Mouse (Mus musculus) gastrocnemius, adult 8-10 months (tissue): ENCODE data around the gene Carm1. TPM values are rescaled to one million over a fixed set of nuclear protein-coding genes. Genes with fewer than 3 reads are reported as not detected.
"Not testable (repeated sequence)": the region's sequence is repeated elsewhere in the genome, so short reads cannot be mapped to it uniquely, and the experiment has no call there.

ENCODE experiments used
- DNase-seq, 2 experiments: peaks; one replicate each; pipeline ENCODE4 v3.0.0; 2022; ENCODE audit warnings: low spot score in 2 of 2
- total RNA-seq, 4 experiments: library from RNA; stranded (reverse); gene quantifications; 2 replicates each; pipeline ENCODE4 v1.2.4; 2022

Carm1 gene
- total RNA-seq, 4 experiments from 2014 or later, result 52.5 to 65.9 (median 55.2) TPM

DNA sequence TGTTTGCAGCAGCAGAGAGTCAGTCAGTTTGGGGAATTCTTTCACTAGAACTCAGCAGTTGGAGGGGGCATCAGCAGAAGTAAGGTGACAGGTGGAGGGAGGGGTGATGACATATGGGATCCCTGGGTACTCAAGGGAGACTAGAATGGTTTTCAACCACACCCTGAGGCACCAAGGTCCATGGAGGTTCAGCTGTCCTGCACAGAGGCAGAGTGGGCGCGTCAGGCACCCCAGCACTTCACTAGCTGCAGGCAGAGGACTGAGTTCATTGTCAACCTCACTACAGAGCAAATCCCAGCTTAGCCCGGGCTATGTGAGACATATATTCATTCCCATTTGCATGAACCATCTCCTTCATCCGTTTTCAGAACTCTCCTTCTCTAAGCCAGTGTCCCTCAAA, 9.7 kb upstream of the Carm1 start:
- DNase-seq, result no peak

- no peak for DNase-seq
Measured at GRCm38 (mm10) chr9:21539981-21540753, 6.5 kb upstream of the Carm1 start.

- DNase-seq, result not testable (repeated sequence)
Measured at GRCm38 (mm10) chr9:21542001-21542400, 4.7 kb upstream of the Carm1 start.

DNA sequence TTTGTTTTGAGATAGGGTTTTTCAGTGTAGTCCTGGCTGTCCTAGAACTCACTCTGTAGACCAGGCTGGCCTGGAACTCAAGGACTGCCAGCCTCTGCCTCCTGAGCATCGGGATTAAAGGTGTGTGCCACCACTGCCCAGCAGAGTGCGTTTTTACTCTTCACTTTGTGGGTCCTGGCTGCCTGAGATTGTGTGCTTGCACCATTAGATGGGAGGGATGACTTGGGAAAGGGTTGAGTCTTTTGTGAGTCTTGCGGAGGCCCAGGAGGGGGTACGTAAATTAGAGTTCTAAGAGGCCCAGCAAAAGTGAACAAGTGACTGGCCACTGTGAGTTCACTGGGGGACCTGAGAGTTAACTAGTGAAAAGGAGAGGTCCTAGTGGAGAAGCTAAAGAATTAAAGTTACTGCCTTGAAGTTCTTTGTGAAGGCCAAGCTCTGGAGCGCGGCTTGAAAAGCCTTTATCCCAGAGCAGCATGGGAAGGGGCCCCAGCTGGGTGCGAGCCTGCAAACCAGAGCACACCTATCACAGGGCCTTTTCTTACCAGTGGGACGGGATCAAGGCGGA, 1.3 kb upstream of the Carm1 start:
- no peak for DNase-seq

GRCm38 (mm10) chr9:21545916-21546788, 542 bp upstream of the Carm1 start:
- DNase-seq, result peak; percentile 99

GRCm38 (mm10) chr9:21547075-21547941, 614 bp downstream of the Carm1 start:
- peak in 1 of 2 experiments; percentile 47 for DNase-seq

GRCm38 (mm10) chr9:21551049-21551448, 4.4 kb downstream of the Carm1 start:
- no peak for DNase-seq

GRCm38 (mm10) chr9:21553607-21554273, 7.0 kb downstream of the Carm1 start:
- no peak for DNase-seq

GRCm38 (mm10) chr9:21555198-21555742, 8.6 kb downstream of the Carm1 start:
- no peak for DNase-seq

DNA sequence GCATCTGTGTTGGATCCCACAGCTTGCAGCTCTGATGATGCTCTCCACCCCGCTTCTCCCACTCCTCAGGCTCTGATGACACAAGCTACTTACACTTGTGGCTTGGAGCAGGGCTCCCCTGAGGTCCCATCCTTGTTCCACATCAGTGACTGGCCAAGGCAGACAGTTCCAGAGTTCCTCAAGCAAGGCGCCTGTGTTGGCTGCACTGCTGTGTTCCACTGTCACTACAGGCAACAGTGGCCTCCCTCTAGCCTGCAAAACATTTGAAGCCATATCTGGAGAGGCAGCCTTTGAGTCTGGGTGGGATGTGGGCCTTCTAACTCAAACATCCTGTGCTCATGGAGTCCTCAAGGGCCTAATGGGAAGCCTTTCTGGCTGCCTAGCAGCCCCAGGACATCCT, 10.3 kb downstream of the Carm1 start:
- DNase-seq, result no peak

DNA sequence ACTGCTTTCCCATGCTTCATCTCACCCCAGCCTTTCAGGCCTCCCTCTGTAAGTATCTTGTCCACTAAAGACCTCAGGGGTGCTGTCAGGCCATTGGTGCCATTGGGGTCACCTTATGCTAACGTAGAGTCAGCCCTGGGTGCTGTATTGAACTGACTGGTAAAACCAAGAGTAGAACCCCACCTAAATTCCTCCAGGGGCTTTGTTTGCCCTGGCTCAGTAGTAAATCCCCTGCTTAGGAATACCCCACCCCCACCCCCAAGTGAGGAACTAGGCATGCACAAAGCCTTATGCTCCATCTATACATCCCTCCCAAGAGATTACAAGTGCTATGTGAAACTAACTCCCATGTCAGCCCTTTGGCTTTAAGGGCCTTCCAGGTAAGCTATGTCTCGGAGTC, 10.9 kb downstream of the Carm1 start:
- no peak for DNase-seq

- DNase-seq, result no peak
Measured at GRCm38 (mm10) chr9:21558366-21558765, 11.7 kb downstream of the Carm1 start.

DNA sequence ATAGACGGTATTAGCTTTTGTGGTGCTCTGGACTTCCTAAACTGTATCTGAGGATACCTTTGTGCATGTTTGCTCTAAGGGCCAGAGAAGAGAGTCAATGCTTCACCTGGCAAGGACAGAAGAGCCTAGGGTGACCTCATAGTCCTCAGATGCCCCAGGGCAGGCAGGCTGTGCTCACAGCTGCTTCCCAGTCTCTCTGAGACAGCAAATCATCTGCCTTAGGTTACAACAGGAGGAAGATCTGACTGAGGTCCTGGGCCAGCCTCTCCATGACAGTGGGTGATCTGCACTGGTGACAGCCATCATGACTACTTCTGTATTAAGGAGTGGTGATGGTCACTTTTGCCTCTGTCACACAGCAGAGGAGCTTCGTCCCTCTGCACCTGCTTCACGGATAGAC, 12.5 kb downstream of the Carm1 start:
- DNase-seq, result no peak

GRCm38 (mm10) chr9:21564420-21564819, 17.7 kb downstream of the Carm1 start:
- DNase-seq, result no peak

DNA sequence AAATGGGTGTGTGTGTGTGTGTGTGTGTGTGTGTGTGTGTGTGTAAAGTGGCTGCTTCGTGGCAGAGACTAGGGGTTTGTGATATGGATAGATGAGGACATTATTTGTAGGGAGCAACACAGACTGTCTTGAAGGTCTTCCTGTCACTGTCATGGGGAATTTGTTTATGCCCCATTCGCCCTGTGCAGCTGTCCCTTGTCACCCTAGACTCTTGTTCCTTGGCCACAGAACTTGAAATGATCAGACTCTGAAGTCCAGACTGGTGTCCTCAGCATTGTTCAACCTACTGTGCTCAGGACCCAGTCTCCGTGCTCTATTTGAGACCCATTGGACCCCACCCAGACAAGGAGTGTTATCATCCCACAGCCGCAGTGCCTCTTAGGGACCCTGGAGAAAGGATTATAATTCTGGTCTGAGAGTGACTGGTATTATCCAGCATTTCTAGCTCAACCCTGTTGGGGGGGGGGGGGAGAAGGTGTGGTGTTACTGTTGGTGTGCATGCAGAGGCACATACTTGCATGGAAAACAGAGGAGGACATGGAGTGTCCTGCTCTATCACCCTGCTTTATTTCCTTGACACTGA, 18.4 kb downstream of the Carm1 start:
- DNase-seq, result no peak

DNA sequence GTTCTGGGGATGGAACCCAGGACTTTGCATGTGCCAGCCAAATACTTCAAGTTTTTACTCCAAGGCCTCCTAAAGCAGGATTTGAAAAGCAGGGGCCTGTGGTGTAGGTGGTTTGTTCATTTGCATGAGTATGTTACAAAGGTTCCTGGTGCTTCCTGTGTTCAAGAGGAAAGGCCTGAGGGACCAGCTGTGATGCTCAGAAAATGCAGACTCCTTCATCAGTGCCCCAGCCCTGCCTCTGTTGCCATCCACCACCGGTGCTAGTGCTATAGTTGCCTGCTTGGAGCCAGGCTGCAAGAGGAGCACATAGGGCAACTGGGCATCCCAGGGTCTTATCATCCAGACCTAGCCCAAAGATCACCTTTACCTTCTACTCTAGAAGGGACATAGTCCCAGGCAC, 19.8 kb downstream of the Carm1 start:
- DNase-seq, result no peak

GRCm38 (mm10) chr9:21567051-21567450, 20.4 kb downstream of the Carm1 start:
- no peak for DNase-seq

GRCm38 (mm10) chr9:21568657-21569255, 22.1 kb downstream of the Carm1 start:
- DNase-seq, result peak in 1 of 2 experiments; percentile 47

- no peak for DNase-seq
Measured at GRCm38 (mm10) chr9:21574012-21574801, 27.5 kb downstream of the Carm1 start.
